Mouse (Mus musculus) midbrain, embryonic 14.5 days (tissue): ENCODE measurements around the gene Tex36. TPM values are rescaled to one million over a fixed set of nuclear protein-coding genes. Genes with fewer than 3 reads are reported as not detected.

Experiments used
- ATAC-seq: fragments of 200-750 bp; cut with Nextera tagmentation; 2 replicates; pipeline ENCODE4 v1.8.0; 2017; ENCODE audit warnings: moderate number of reproducible peaks, moderate library complexity; ENCODE audit not compliant: low FRiP score, low TSS enrichment
- DNase-seq: peaks from one replicate; pipeline ENCODE4 v3.0.0-alpha.2; 2015
- H3K27ac ChIP-seq: fragments of 300-500 bp; sonication (generic); replicated peaks from 2 replicates; pipeline ENCODE4 v1.5.1; 2014; ENCODE audit warnings: mild to moderate bottlenecking, low read depth, low read length, moderate library complexity
- H3K27me3 ChIP-seq: fragments of 300-500 bp; sonication (generic); 2 replicates; pipeline ENCODE4 v1.6.1; 2014; ENCODE audit warnings: low read length, control low read depth, mixed read lengths; ENCODE audit not compliant: control insufficient read depth, insufficient read depth
- H3K36me3 ChIP-seq: fragments of 300-500 bp; sonication (generic); 2 replicates; pipeline ENCODE4 v1.6.1; 2014; ENCODE audit warnings: low read length, control low read depth; ENCODE audit not compliant: control insufficient read depth, insufficient read depth
- H3K4me1 ChIP-seq: fragments of 300-500 bp; sonication (generic); 2 replicates; pipeline ENCODE4 v1.6.1; 2014; ENCODE audit warnings: mild to moderate bottlenecking, antibody characterized with exemption, low read length, control low read depth; ENCODE audit not compliant: control insufficient read depth, insufficient read depth
- H3K4me2 ChIP-seq: fragments of 300-500 bp; sonication (generic); 2 replicates; pipeline ENCODE4 v1.6.1; 2014; ENCODE audit warnings: mild to moderate bottlenecking, low read length, moderate library complexity
- H3K4me3 ChIP-seq: fragments of 300-500 bp; sonication (generic); replicated peaks from 2 replicates; pipeline ENCODE4 v1.5.1; 2014; ENCODE audit warnings: low read depth, low read length
- H3K9ac ChIP-seq: fragments of 300-500 bp; sonication (generic); replicated peaks from 2 replicates; pipeline ENCODE4 v1.6.1; 2014; ENCODE audit warnings: mild to moderate bottlenecking, low read length, moderate library complexity
- H3K9me3 ChIP-seq: fragments of 300-500 bp; sonication (generic); 2 replicates; pipeline ENCODE4 v1.6.1; 2016; ENCODE audit warnings: low read length, control low read depth, mixed read lengths; ENCODE audit not compliant: control insufficient read depth
- WGBS: fragments of 180-500 bp; shearing (Covaris S2); extraction: QIAGEN DNeasy Blood & Tissue Kit; methylation state at CpG from one replicate; pipeline ENCODE4 v1.1.7; 2014; 5-methylcytosine and 5-hydroxymethylcytosine counted together
- polyA plus RNA-seq: library from polyadenylated mRNA; unstranded; fragments of >200 nt; fragmentation: Nextera tagmentation; extraction: Ambion mirVana; gene quantifications from 2 replicates; pipeline ENCODE4 v1.2.1, GENCODE M21; 2014

Gene Tex36
- polyA plus RNA-seq, 1 experiment from 2014 or later: not detected

- H3K4me3 ChIP-seq: no peak overlapping the region
- H3K4me2 ChIP-seq: no peak overlapping the region
- no peaks in the 10 kb centered on the region for H3K4me1 ChIP-seq
- no peaks in the 10 kb centered on the region for H3K9me3 ChIP-seq
- H3K27me3 ChIP-seq: no peaks in the 10 kb centered on the region
- DNase-seq: no peak
- 62% methylated on average over 6 of the region's 6 CpGs for WGBS
- no peak overlapping the region for H3K9ac ChIP-seq
- ATAC-seq: no peak
- H3K27ac ChIP-seq: no peak overlapping the region
- no peaks in the 10 kb centered on the region for H3K36me3 ChIP-seq
Observed at GRCm38 (mm10) chr7:133576281-133576680, 25.7 kb downstream of the Tex36 start.

- no peaks in the 10 kb centered on the region for H3K9me3 ChIP-seq
- H3K4me2 ChIP-seq: no peak overlapping the region
- DNase-seq (peak; percentile 78), ATAC-seq (no peak)
- no peaks in the 10 kb centered on the region for H3K27me3 ChIP-seq
- no peak overlapping the region for H3K27ac ChIP-seq
- no peaks in the 10 kb centered on the region for H3K36me3 ChIP-seq
- 38% methylated on average over 3 of the region's 3 CpGs for WGBS
- no peak overlapping the region for H3K9ac ChIP-seq
- H3K4me1 ChIP-seq: no peaks in the 10 kb centered on the region
- no peak overlapping the region for H3K4me3 ChIP-seq
Observed at GRCm38 (mm10) chr7:133571927-133572326, 30.0 kb downstream of the Tex36 start.

GRCm38 (mm10) chr7:133569194-133569880 lies 32.6 kb downstream of the Tex36 start:
- H3K4me2 ChIP-seq: no peak overlapping the region
- no peak for DNase-seq
- WGBS: 92% methylated on average over 16 of the region's 16 CpGs
- no peaks in the 10 kb centered on the region for H3K27me3 ChIP-seq
- H3K4me1 ChIP-seq: no peaks in the 10 kb centered on the region
- no peak for ATAC-seq
- no peak overlapping the region for H3K9ac ChIP-seq
- no peaks in the 10 kb centered on the region for H3K9me3 ChIP-seq
- H3K4me3 ChIP-seq: no peak overlapping the region
- no peak overlapping the region for H3K27ac ChIP-seq
- H3K36me3 ChIP-seq: no peaks in the 10 kb centered on the region

- Histone ChIP-seq H3K36me3 (no peaks in the 10 kb centered on the region), H3K4me2 (no peak overlapping the region), H3K4me3 (no peak overlapping the region), H3K27me3 (no peaks in the 10 kb centered on the region), H3K9ac (no peak overlapping the region), H3K4me1 (no peaks in the 10 kb centered on the region), H3K27ac (no peak overlapping the region), H3K9me3 (no peaks in the 10 kb centered on the region)
- ATAC-seq (no peak), DNase-seq (no peak)
- WGBS: 88% methylated on average over 8 of the region's 8 CpGs
Observed at GRCm38 (mm10) chr7:133564600-133564999, 37.4 kb downstream of the Tex36 start.

GRCm38 (mm10) chr7:133563175-133563824 lies 38.7 kb downstream of the Tex36 start:
- H3K4me2 ChIP-seq: no peak overlapping the region
- no peaks in the 10 kb centered on the region for H3K9me3 ChIP-seq
- DNase-seq: no peak
- no peak overlapping the region for H3K4me3 ChIP-seq
- H3K4me1 ChIP-seq: no peaks in the 10 kb centered on the region
- no peak for ATAC-seq
- no peaks in the 10 kb centered on the region for H3K27me3 ChIP-seq
- no peak overlapping the region for H3K27ac ChIP-seq
- WGBS: 83% methylated on average over 3 of the region's 3 CpGs
- no peak overlapping the region for H3K9ac ChIP-seq
- H3K36me3 ChIP-seq: no peaks in the 10 kb centered on the region

GRCm38 (mm10) chr7:133555786-133556492 lies 46.0 kb downstream of the Tex36 start:
- Histone ChIP-seq H3K4me3 (no peak overlapping the region), H3K36me3 (no peaks in the 10 kb centered on the region), H3K4me2 (no peak overlapping the region), H3K9me3 (no peaks in the 10 kb centered on the region), H3K27ac (no peak overlapping the region), H3K4me1 (no peaks in the 10 kb centered on the region), H3K27me3 (no peaks in the 10 kb centered on the region), H3K9ac (no peak overlapping the region)
- ATAC-seq (no peak), DNase-seq (peak; percentile 52)
- 76% methylated on average over 8 of the region's 8 CpGs for WGBS

- no peak overlapping the region for H3K4me3 ChIP-seq
- no peak overlapping the region for H3K4me2 ChIP-seq
- ATAC-seq: no peak
- no peaks in the 10 kb centered on the region for H3K4me1 ChIP-seq
- H3K36me3 ChIP-seq: no peaks in the 10 kb centered on the region
- H3K27ac ChIP-seq: no peak overlapping the region
- H3K27me3 ChIP-seq: no peaks in the 10 kb centered on the region
- 88% methylated on average over 7 of the region's 7 CpGs for WGBS
- no peaks in the 10 kb centered on the region for H3K9me3 ChIP-seq
- no peak for DNase-seq
- no peak overlapping the region for H3K9ac ChIP-seq
Observed at GRCm38 (mm10) chr7:133552306-133552991, 49.5 kb downstream of the Tex36 start.

GRCm38 (mm10) chr7:133551000-133551399 lies 51.0 kb downstream of the Tex36 start:
- Histone ChIP-seq H3K4me3 (no peak overlapping the region), H3K9ac (no peak overlapping the region), H3K4me1 (no peaks in the 10 kb centered on the region), H3K27ac (no peak overlapping the region), H3K9me3 (no peaks in the 10 kb centered on the region), H3K4me2 (no peak overlapping the region), H3K36me3 (no peaks in the 10 kb centered on the region), H3K27me3 (no peaks in the 10 kb centered on the region)
- ATAC-seq (no peak), DNase-seq (no peak)
- 64% methylated on average over 2 of the region's 2 CpGs for WGBS
